Mouse (Mus musculus): ENCODE measurements around the gene Slc39a11. TPM values are rescaled to one million over a fixed set of nuclear protein-coding genes. Genes with fewer than 3 reads are reported as not detected.

Slc39a11 gene
- polyA plus RNA-seq, 1 experiment: 14.7 TPM

- WGBS: 85% methylated on average over 27 of the region's 27 CpGs
- Histone ChIP-seq H3K27ac (ENCODE audit: control insufficient read depth, insufficient read depth, low read depth, low read length, poor library complexity) (no peak overlapping the region), H3K4me3 (replicated peaks; ENCODE audit: control insufficient read depth, low read depth, low read length) (no peak overlapping the region), H3K4me1 (ENCODE audit: control insufficient read depth, insufficient read depth, low read length) (no peaks in the 10 kb centered on the region; the same call in 1 of the 2 replicates)
- no peak for TF ChIP-seq CTCF (IDR thresholded peaks at IDR 0.05; ENCODE audit: control insufficient read depth, insufficient read depth, low read length)
- TF ChIP-seq POLR2A (IDR thresholded peaks at IDR 0.05; ENCODE audit: borderline replicate concordance, control insufficient read depth, low read depth, low read length): no peak
Observed at GRCm38 (mm10) chr11:113284951-113285741, 364.7 kb downstream of the Slc39a11 start.

- Histone ChIP-seq H3K27ac (ENCODE audit: control insufficient read depth, insufficient read depth, low read depth, low read length, poor library complexity) (no peak overlapping the region), H3K4me1 (ENCODE audit: control insufficient read depth, insufficient read depth, low read length) (no peaks in the 10 kb centered on the region), H3K4me3 (replicated peaks; ENCODE audit: control insufficient read depth, low read depth, low read length) (no peak overlapping the region)
- WGBS: 75% methylated on average over 11 of the region's 11 CpGs
- TF ChIP-seq POLR2A (IDR thresholded peaks at IDR 0.05; ENCODE audit: borderline replicate concordance, control insufficient read depth, low read depth, low read length) (no peak), CTCF (IDR thresholded peaks at IDR 0.05; ENCODE audit: control insufficient read depth, insufficient read depth, low read length) (no peak)
Observed at GRCm38 (mm10) chr11:113283376-113283811, 366.5 kb downstream of the Slc39a11 start.

GRCm38 (mm10) chr11:113278238-113278637, 371.6 kb downstream of the Slc39a11 start:
- WGBS: 88% methylated on average over 6 of the region's 6 CpGs
- no peaks in the 10 kb centered on the region for H3K4me1 ChIP-seq (ENCODE audit: control insufficient read depth, insufficient read depth, low read length)
- TF ChIP-seq POLR2A (IDR thresholded peaks at IDR 0.05; ENCODE audit: borderline replicate concordance, control insufficient read depth, low read depth, low read length) (no peak), CTCF (IDR thresholded peaks at IDR 0.05; ENCODE audit: control insufficient read depth, insufficient read depth, low read length) (no peak)
- no peak overlapping the region for H3K4me3 ChIP-seq (replicated peaks; ENCODE audit: control insufficient read depth, low read depth, low read length)
- H3K27ac ChIP-seq (ENCODE audit: control insufficient read depth, insufficient read depth, low read depth, low read length, poor library complexity): no peak overlapping the region

GRCm38 (mm10) chr11:113277034-113277612, 372.8 kb downstream of the Slc39a11 start:
- 77% methylated on average over 10 of the region's 10 CpGs for WGBS
- Histone ChIP-seq H3K4me1 (ENCODE audit: control insufficient read depth, insufficient read depth, low read length) (no peaks in the 10 kb centered on the region), H3K4me3 (replicated peaks; ENCODE audit: control insufficient read depth, low read depth, low read length) (no peak overlapping the region), H3K27ac (ENCODE audit: control insufficient read depth, insufficient read depth, low read depth, low read length, poor library complexity) (no peak overlapping the region)
- TF ChIP-seq CTCF (IDR thresholded peaks at IDR 0.05; ENCODE audit: control insufficient read depth, insufficient read depth, low read length): no peak
- no peak for TF ChIP-seq POLR2A (IDR thresholded peaks at IDR 0.05; ENCODE audit: borderline replicate concordance, control insufficient read depth, low read depth, low read length)

GRCm38 (mm10) chr11:113276518-113276917, 373.4 kb downstream of the Slc39a11 start:
- no peaks in the 10 kb centered on the region for H3K4me1 ChIP-seq (ENCODE audit: control insufficient read depth, insufficient read depth, low read length)
- H3K27ac ChIP-seq (ENCODE audit: control insufficient read depth, insufficient read depth, low read depth, low read length, poor library complexity): no peak overlapping the region
- TF ChIP-seq POLR2A (IDR thresholded peaks at IDR 0.05; ENCODE audit: borderline replicate concordance, control insufficient read depth, low read depth, low read length): no peak
- no peak for TF ChIP-seq CTCF (IDR thresholded peaks at IDR 0.05; ENCODE audit: control insufficient read depth, insufficient read depth, low read length)
- no peak overlapping the region for H3K4me3 ChIP-seq (replicated peaks; ENCODE audit: control insufficient read depth, low read depth, low read length)
- WGBS: 93% methylated on average over 8 of the region's 8 CpGs

GRCm38 (mm10) chr11:113274037-113274436, 375.8 kb downstream of the Slc39a11 start:
- Histone ChIP-seq H3K4me1 (ENCODE audit: control insufficient read depth, insufficient read depth, low read length) (no peaks in the 10 kb centered on the region), H3K4me3 (replicated peaks; ENCODE audit: control insufficient read depth, low read depth, low read length) (no peak overlapping the region), H3K27ac (ENCODE audit: control insufficient read depth, insufficient read depth, low read depth, low read length, poor library complexity) (no peak overlapping the region)
- TF ChIP-seq POLR2A (IDR thresholded peaks at IDR 0.05; ENCODE audit: borderline replicate concordance, control insufficient read depth, low read depth, low read length): no peak
- TF ChIP-seq CTCF (IDR thresholded peaks at IDR 0.05; ENCODE audit: control insufficient read depth, insufficient read depth, low read length): no peak
- WGBS: 88% methylated on average over 8 of the region's 8 CpGs

- H3K4me3 ChIP-seq (replicated peaks; ENCODE audit: control insufficient read depth, low read depth, low read length): no peak overlapping the region
- no peak for TF ChIP-seq POLR2A (IDR thresholded peaks at IDR 0.05; ENCODE audit: borderline replicate concordance, control insufficient read depth, low read depth, low read length)
- no peak for TF ChIP-seq CTCF (IDR thresholded peaks at IDR 0.05; ENCODE audit: control insufficient read depth, insufficient read depth, low read length)
- no peak overlapping the region for H3K27ac ChIP-seq (ENCODE audit: control insufficient read depth, insufficient read depth, low read depth, low read length, poor library complexity)
- H3K4me1 ChIP-seq (ENCODE audit: control insufficient read depth, insufficient read depth, low read length): no peaks in the 10 kb centered on the region
- WGBS: 81% methylated on average over 6 of the region's 6 CpGs
Observed at GRCm38 (mm10) chr11:113271857-113272256, 378.0 kb downstream of the Slc39a11 start.

GRCm38 (mm10) chr11:113268831-113269319, 381.0 kb downstream of the Slc39a11 start:
- no peak for TF ChIP-seq CTCF (IDR thresholded peaks at IDR 0.05; ENCODE audit: control insufficient read depth, insufficient read depth, low read length)
- TF ChIP-seq POLR2A (IDR thresholded peaks at IDR 0.05; ENCODE audit: borderline replicate concordance, control insufficient read depth, low read depth, low read length): no peak
- no peak overlapping the region for H3K4me3 ChIP-seq (replicated peaks; ENCODE audit: control insufficient read depth, low read depth, low read length)
- 84% methylated on average over 8 of the region's 8 CpGs for WGBS

More at GRCm38 (mm10) chr11:113268831-113269319, 381.0 kb downstream of the Slc39a11 start:
- no peak overlapping the region for H3K27ac ChIP-seq (ENCODE audit: control insufficient read depth, insufficient read depth, low read depth, low read length, poor library complexity)
- no peaks in the 10 kb centered on the region for H3K4me1 ChIP-seq (ENCODE audit: control insufficient read depth, insufficient read depth, low read length)
